Mouse (Mus musculus) cerebellum, adult 18-20 months (tissue): Measurements from ENCODE around the gene Megf8.

ENCODE experiments used
- DNase-seq, 2 experiments: peaks; one replicate each; pipeline ENCODE4 v3.0.0; 2021

Gene Megf8

DNA sequence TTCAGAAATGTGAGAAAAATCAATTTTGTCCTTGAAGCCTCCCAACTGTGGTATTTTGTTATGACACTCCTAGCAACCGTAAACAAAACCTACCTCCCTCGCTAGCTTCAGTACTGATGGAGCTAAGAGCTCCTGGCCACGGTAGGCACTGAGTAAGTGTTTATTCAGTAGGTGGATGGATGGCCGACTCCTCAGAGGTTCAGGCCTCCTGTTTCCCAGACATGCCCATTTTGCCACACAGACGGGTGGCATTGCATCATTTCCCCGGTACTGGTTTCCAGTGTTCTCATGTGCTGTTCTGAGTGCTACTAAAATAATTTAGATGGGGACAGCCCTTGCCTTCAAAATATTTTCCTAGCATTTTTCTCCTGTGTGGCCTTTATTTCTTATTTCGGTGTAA, 89.5 kb downstream of the Megf8 start:
- DNase-seq = no peak

DNA sequence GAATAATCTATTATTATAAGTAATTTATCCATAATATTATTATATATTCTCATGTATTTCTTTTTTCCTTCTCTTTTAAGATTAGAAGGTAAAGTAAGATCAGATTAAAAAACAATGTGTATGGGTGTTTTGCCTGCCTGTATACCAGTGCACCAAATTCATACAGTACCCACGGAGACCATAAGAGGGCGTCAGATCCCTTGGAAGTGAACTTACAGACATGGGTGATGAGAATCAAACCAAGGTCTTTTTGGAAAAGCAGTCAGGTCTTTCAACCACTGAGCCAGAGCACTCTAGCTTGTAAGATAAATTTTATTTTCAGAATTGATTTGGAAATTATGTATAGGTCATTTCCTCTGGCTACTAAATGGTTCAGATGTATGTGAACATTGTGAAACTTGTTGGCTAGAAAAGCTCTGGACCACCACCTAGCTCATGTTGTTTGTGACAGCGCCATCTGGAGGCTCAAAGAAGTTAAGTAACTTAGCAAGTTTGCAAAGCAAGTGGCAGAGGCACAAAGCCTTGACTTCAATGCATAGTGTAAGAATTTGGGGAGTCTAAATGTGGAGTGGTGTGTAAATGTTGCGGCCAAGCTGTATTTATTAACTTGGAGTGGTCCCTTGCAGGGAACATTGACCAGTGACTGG, 92.3 kb downstream of the Megf8 start:
- no peak for DNase-seq

DNA sequence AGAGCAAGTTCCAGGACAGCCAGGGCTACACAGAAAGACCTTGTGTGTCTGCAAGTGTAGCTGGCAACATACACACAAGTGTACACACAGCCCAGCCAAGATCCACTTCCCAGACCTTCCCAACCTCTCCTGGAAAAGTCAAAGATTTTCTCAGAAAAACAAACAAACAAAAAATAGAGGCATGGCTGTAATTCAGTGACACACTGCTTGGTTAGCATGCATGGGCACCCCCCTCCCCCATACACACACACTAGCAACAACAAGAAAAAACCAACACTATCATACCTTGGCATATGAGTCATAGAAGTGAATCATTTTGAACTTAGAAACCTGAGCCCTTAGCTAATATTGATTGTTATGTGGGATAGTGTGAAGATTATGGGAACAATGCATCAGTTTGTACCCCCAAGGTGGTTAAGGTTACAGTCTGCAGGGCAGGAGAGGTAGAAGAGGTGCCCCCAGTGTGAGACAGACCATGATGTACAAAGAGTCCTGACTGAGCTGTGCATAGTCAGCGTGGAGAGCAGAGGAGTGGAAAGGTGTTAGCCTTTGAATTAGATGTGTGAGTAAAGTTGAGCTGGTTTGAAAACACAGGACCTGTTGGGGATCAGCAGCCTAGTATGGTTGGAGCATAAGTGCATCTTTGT, 94.1 kb downstream of the Megf8 start:
- DNase-seq = no peak

DNA sequence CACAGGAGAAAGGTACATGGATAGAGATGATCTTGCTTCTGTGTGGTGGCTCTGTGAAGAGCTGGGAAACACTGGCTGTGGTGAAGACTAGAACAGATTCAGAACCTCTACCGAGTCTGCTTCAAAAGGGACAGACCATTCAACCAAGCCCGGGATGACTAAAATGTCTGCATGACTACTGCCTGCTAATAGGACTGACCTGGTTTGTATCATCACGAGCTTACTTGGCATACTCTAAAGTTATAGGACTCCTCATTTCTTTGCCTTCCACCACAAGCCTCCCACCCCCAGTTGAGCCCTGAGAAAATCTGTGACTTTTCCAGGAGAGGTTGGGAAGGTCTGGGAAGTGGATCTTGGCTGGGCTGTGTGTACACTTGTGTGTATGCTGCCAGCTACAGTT, 94.9 kb downstream of the Megf8 start:
- DNase-seq = no peak

DNA sequence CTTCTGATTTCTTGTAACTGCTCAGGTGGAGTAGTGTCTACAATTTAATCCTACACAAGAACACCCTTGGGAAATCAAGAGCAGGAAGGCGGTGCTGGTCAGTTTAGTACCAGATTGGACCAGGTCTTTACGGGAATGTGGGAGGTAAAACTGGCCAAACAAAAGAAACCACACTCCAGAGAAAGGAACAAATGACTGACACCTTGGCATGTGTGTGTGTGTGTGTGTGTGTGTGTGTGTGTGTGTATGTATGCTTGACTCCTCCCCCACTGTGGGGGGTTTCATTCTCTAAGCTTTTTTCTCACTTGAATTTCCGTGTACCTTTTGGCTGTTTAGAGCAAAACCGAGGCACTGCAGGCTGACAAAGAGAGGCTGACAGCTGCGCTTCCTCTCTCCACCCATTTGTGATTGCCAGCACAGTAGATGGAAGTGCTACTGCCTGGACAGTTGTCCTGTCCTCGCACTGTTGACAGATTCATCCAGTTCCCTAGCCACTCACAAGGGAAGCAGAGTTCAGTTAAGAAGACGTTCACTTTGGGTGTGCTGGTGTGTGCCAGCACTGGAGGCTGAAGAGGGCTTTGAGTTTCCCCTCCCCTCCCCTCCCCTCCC, 96.0 kb downstream of the Megf8 start, which contains the start of gene Cxcl17:
TSS of gene Cxcl17 (minus strand) at position 54 of the 609 bp plus-strand sequence.
- no peak for DNase-seq
